Mouse (Mus musculus) layer of hippocampus, adult 2 months (tissue): Measurements from ENCODE around the gene Cstf2t. TPM values are rescaled to one million over a fixed set of nuclear protein-coding genes. Genes with fewer than 3 reads are reported as not detected.

Experiments used
- DNase-seq, 2 experiments: peaks; one replicate each; pipeline ENCODE4 v3.0.0; 2022; ENCODE audit warnings: low spot score in 2 of 2
- H3K27ac ChIP-seq: fragments of 200-600 bp; 2 replicates; pipeline ENCODE4 v1.8.1; 2022
- H3K4me3 ChIP-seq: fragments of 200-600 bp; 2 replicates; pipeline ENCODE4 v1.8.1; 2022; ENCODE audit warnings: mild to moderate bottlenecking
- CTCF ChIP-seq: fragments of 200-600 bp; conservative IDR thresholded peaks from 2 replicates; pipeline ENCODE4 v1.8.1; 2022; ENCODE audit warnings: antibody characterized with exemption, mild to moderate bottlenecking, moderate library complexity
- long read RNA-seq, 2 experiments: library from polyadenylated mRNA; stranded (forward); transcript quantifications; one replicate each; pipeline ENCODE4 v2.0.0; 2021; ENCODE audit warnings: borderline mapping rate in 2 of 2
- total RNA-seq, 2 experiments: library from RNA; stranded (reverse); gene quantifications; 2 replicates each; pipeline ENCODE4 v1.2.3; 2021

The Cstf2t gene
- total RNA-seq: 10 to 100 TPM; 76.5 to 80.4 TPM
- long read RNA-seq, experiment 1, full-length matches to known transcripts: 98 of 98 reads
- long read RNA-seq, experiment 1, partial matches to known transcripts: 0 of 98 reads
- long read RNA-seq, experiment 1, other reads (novel, unspliced or antisense): 0 of 98 reads
- long read RNA-seq, experiment 2, full-length matches to known transcripts: 143 of 143 reads
- long read RNA-seq, experiment 2, partial matches to known transcripts: 0 of 143 reads
- long read RNA-seq, experiment 2, other reads (novel, unspliced or antisense): 0 of 143 reads

GRCm38 (mm10) chr19:31082662-31083429 is at the start of gene Cstf2t:
TSS of gene Cstf2t (plus strand) at chr19:31082837.
- DNase-seq: peak; percentile 99 to 100
- H3K4me3 ChIP-seq: peak within 1 kb of the TSS; percentile 77
- peak within 1 kb of the TSS; percentile 95 for H3K27ac ChIP-seq
- no peak for TF ChIP-seq CTCF

- no peak overlapping the region for H3K27ac ChIP-seq
- no peak for DNase-seq
- H3K4me3 ChIP-seq: no peak overlapping the region
- TF ChIP-seq CTCF: no peak
Measured at GRCm38 (mm10) chr19:31038951-31039350, 43.7 kb upstream of the Cstf2t start.

- Histone ChIP-seq H3K27ac (no peak overlapping the region), H3K4me3 (no peak overlapping the region)
- TF ChIP-seq CTCF: no peak
- no peak for DNase-seq
Measured at GRCm38 (mm10) chr19:31040948-31041847, 41.4 kb upstream of the Cstf2t start.

- peak; percentile 66 for TF ChIP-seq CTCF
- no peak for DNase-seq
- no peak overlapping the region for H3K4me3 ChIP-seq
- no peak overlapping the region for H3K27ac ChIP-seq
Measured at GRCm38 (mm10) chr19:31046601-31047000, 36.0 kb upstream of the Cstf2t start.

- TF ChIP-seq CTCF: no peak
- Histone ChIP-seq H3K27ac (no peak overlapping the region), H3K4me3 (no peak overlapping the region)
- no peak for DNase-seq
Measured at GRCm38 (mm10) chr19:31064740-31065139, 17.9 kb upstream of the Cstf2t start.

- DNase-seq: no peak
- Histone ChIP-seq H3K4me3 (no peak overlapping the region), H3K27ac (no peak overlapping the region)
- TF ChIP-seq CTCF: no peak
Measured at GRCm38 (mm10) chr19:31065206-31065781, 17.3 kb upstream of the Cstf2t start.

GRCm38 (mm10) chr19:31073959-31074716 is 8.5 kb upstream of the Cstf2t start:
- Histone ChIP-seq H3K4me3 (peak overlapping the region; percentile 40), H3K27ac (no peak overlapping the region)
- no peak for DNase-seq
- no peak for TF ChIP-seq CTCF

GRCm38 (mm10) chr19:31074717-31075063 is 7.9 kb upstream of the Cstf2t start:
- DNase-seq: no peak
- Histone ChIP-seq H3K27ac (no peak overlapping the region), H3K4me3 (peak overlapping the region; percentile 40; the same call in 1 of the 2 replicates)
- TF ChIP-seq CTCF: no peak

- no peak for TF ChIP-seq CTCF
- no peak overlapping the region for H3K4me3 ChIP-seq
Measured at GRCm38 (mm10) chr19:31076106-31076505, 6.5 kb upstream of the Cstf2t start.

GRCm38 (mm10) chr19:31078241-31078640 is 4.4 kb upstream of the Cstf2t start:
- no peak overlapping the region for H3K27ac ChIP-seq
- DNase-seq: no peak
- no peak overlapping the region for H3K4me3 ChIP-seq
- no peak for TF ChIP-seq CTCF

More at GRCm38 (mm10) chr19:31076106-31076505, 6.5 kb upstream of the Cstf2t start:
- no peak for DNase-seq
- no peak overlapping the region for H3K27ac ChIP-seq

- DNase-seq: peak in 1 of 2 experiments; percentile 16
- TF ChIP-seq CTCF: no peak
- peak overlapping the region; percentile 91 for H3K27ac ChIP-seq
Measured at GRCm38 (mm10) chr19:31082226-31082625, 411 bp upstream of the Cstf2t start.

GRCm38 (mm10) chr19:31083761-31084160 is 1.1 kb downstream of the Cstf2t start:
- TF ChIP-seq CTCF: no peak
- DNase-seq: no peak

More at GRCm38 (mm10) chr19:31082226-31082625, 411 bp upstream of the Cstf2t start:
- peak overlapping the region; percentile 77 for H3K4me3 ChIP-seq

More at GRCm38 (mm10) chr19:31083761-31084160, 1.1 kb downstream of the Cstf2t start:
- H3K27ac ChIP-seq: peak overlapping the region; percentile 95; the same call in 1 of the 2 replicates
- peak overlapping the region; percentile 77 for H3K4me3 ChIP-seq
